Mouse (Mus musculus) gastrocnemius, postnatal 4 days (tissue): ENCODE results near the gene Pafah2. TPM values are rescaled to one million over a fixed set of nuclear protein-coding genes. Genes with fewer than 3 reads are reported as not detected.

ENCODE experiments used
- DNase-seq, 2 experiments: peaks; one replicate each; pipeline ENCODE4 v3.0.0; 2021 to 2022; ENCODE audit warnings: low spot score in 2 of 2, mixed read lengths in 2 of 2
- microRNA-seq: library from miRNA; unstranded; fragments of <30 nt; microRNA quantifications from one replicate; pipeline ENCODE4 v1.2.0, GENCODE M21; 2021
- total RNA-seq, 2 experiments: library from RNA; stranded (reverse); gene quantifications; 2 replicates each; pipeline ENCODE4 v1.2.3; 2021

The Pafah2 gene
- total RNA-seq, 2 experiments from 2014 or later, result 4.4 to 4.9 TPM

- DNase-seq, result no peak
Observed at GRCm38 (mm10) chr4:134457130-134457825, 61.2 kb downstream of the Pafah2 start.

- DNase-seq, result no peak
Observed at GRCm38 (mm10) chr4:134458856-134459255, 62.7 kb downstream of the Pafah2 start.

- no peak for DNase-seq
Observed at GRCm38 (mm10) chr4:134460277-134460676, 64.2 kb downstream of the Pafah2 start.

- no peak for DNase-seq
Observed at GRCm38 (mm10) chr4:134461252-134461651, 65.1 kb downstream of the Pafah2 start.

GRCm38 (mm10) chr4:134465789-134466188 is 69.7 kb downstream of the Pafah2 start:
- DNase-seq, result no peak

GRCm38 (mm10) chr4:134466381-134467262 is 70.5 kb downstream of the Pafah2 start:
- DNase-seq, result no peak

- DNase-seq, result no peak
Observed at GRCm38 (mm10) chr4:134467435-134468214, 71.5 kb downstream of the Pafah2 start.

- DNase-seq, result peak; percentile 85 to 94
Observed at GRCm38 (mm10) chr4:134468215-134468575, 72.1 kb downstream of the Pafah2 start, which contains the start of gene Stmn1. Stmn1 (plus strand) TSS chr4:134468320.

- peak; percentile 95 to 97 for DNase-seq
Observed at GRCm38 (mm10) chr4:134468578-134469266, 72.6 kb downstream of the Pafah2 start.

GRCm38 (mm10) chr4:134469341-134469796 is 73.2 kb downstream of the Pafah2 start:
- no peak for DNase-seq

- DNase-seq, result no peak
Observed at GRCm38 (mm10) chr4:134469985-134470384, 73.9 kb downstream of the Pafah2 start.

GRCm38 (mm10) chr4:134471469-134471868 is 75.3 kb downstream of the Pafah2 start:
- DNase-seq, result no peak

- no peak for DNase-seq
Observed at GRCm38 (mm10) chr4:134473764-134474163, 77.6 kb downstream of the Pafah2 start.

- no peak for DNase-seq
Observed at GRCm38 (mm10) chr4:134474240-134474639, 78.1 kb downstream of the Pafah2 start.

- DNase-seq, result no peak
Observed at GRCm38 (mm10) chr4:134476899-134477298, 80.8 kb downstream of the Pafah2 start.

Small RNAs within 50 kb of the gene (microRNA-seq; reads per million reads assigned to microRNA genes)
- gene Gm23634, result 1.1 reads per million

Other genes with a start within 250 kb of the Pafah2 start
- gene Cep85, start 209.2 kb upstream of the Pafah2 start, total RNA-seq, result 10 to 100 TPM; 54.8 to 60.3 TPM
- gene Gm7534, start 193.3 kb upstream of the Pafah2 start, total RNA-seq, result not detected
- not detected for gene Catsper4, start 168.9 kb upstream of the Pafah2 start, total RNA-seq
- gene Cnksr1, start 157.9 kb upstream of the Pafah2 start, total RNA-seq, result 1 to 10 TPM; 1.8 to 2.3 TPM
- not detected for gene E130218I03Rik, start 152.7 kb upstream of the Pafah2 start, total RNA-seq
- 1 to 10 TPM; 5.8 to 6.1 TPM for gene Zfp593, start 150.7 kb upstream of the Pafah2 start, total RNA-seq
- not detected for gene Gm30191, start 149.4 kb upstream of the Pafah2 start, total RNA-seq
- 1 to 10 TPM; 4.5 to 5.7 TPM for gene Grrp1, start 142.2 kb upstream of the Pafah2 start, total RNA-seq
- gene Pdik1l, start 108.4 kb upstream of the Pafah2 start, total RNA-seq, result 10 to 100 TPM; 10.4 to 11.8 TPM
- 10 to 100 TPM; 48.4 to 59.5 TPM for gene Trim63, start 81.2 kb upstream of the Pafah2 start, total RNA-seq
- gene Slc30a2, start 53.1 kb upstream of the Pafah2 start, total RNA-seq, result under 1 TPM; 0.44 to 0.54 TPM
- 10 to 100 TPM in 1 of 2 experiments, 1 to 10 TPM in 1; 7.5 to 10.2 TPM for gene Extl1, start 12.5 kb upstream of the Pafah2 start, total RNA-seq
- 100 to 1,000 TPM; 152 to 171 TPM for gene Stmn1, start 72.0 kb downstream of the Pafah2 start, total RNA-seq
- 1 to 10 TPM; 4.8 to 6.3 TPM for gene Paqr7, start 100.4 kb downstream of the Pafah2 start, total RNA-seq
- gene Aunip, start 114.7 kb downstream of the Pafah2 start, total RNA-seq, result 1 to 10 TPM; 1.9 to 2.1 TPM
- gene Mtfr1l, start 139.1 kb downstream of the Pafah2 start, total RNA-seq, result 100 to 1,000 TPM in 1 of 2 experiments, 10 to 100 TPM in 1; 99.7 to 104 TPM
- gene Selenon, start 155.8 kb downstream of the Pafah2 start, total RNA-seq, result 10 to 100 TPM; 43.5 to 45.4 TPM